Mouse (Mus musculus): Measurements from ENCODE around the gene Nav2. TPM values are rescaled to one million over a fixed set of nuclear protein-coding genes. Genes with fewer than 3 reads are reported as not detected.
A peak's percentile ranks its signal among the peaks of the same experiment; 100 is the strongest.

The Nav2 gene
- polyA plus RNA-seq, 1 experiment from 2014 or later, result 27.6 TPM

DNA sequence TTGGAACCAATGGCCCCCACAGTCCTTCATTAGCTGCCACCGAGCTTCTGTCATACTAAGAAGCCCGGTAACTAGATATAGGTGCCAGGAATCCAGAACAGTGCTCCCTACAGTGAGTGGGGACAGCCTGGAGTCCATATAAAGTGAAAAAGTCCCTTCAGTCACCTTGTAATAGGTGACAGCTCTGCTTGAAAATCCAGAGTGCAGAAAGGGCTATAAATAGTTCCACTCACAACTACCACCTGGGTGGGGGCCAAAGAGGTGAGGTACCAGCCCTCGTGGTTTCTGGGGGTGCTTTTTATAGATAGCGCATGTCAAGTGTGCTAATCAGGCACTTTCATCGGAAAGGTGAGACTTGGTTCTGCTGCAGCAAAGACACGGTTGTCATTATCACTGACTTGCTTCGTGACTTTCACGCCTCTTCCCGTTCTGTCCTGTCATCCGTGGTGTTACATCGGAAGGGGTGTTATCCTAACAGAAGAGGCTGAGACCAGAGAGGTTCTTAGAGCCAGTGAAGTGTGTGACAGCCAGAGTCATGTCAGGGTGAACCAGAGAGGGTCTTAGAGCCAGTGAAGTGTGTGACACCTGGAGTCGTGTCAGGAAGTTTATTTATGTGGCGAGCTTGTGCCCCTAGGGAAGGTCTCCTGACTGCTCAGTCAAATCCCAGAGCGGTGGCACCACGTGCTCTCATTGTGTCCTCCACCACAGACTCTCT, 179.8 kb downstream of the Nav2 start:
- Histone ChIP-seq H3K36me3 (no peaks in the 10 kb centered on the region), H3K4me1 (peaks cover 70% of the 10 kb centered on the region), H3K9me3 (replicated peaks) (no peaks in the 10 kb centered on the region), H3K27ac (replicated peaks) (no peak overlapping the region), H3K27me3 (replicated peaks) (no peaks in the 10 kb centered on the region), H3K9ac (replicated peaks) (no peak overlapping the region), H3K4me3 (replicated peaks) (no peak overlapping the region), H3K4me2 (no peak overlapping the region)
- no peak for ATAC-seq (ENCODE audit: low FRiP score)
- WGBS, result 59% methylated on average over 15 of the region's 15 CpGs

DNA sequence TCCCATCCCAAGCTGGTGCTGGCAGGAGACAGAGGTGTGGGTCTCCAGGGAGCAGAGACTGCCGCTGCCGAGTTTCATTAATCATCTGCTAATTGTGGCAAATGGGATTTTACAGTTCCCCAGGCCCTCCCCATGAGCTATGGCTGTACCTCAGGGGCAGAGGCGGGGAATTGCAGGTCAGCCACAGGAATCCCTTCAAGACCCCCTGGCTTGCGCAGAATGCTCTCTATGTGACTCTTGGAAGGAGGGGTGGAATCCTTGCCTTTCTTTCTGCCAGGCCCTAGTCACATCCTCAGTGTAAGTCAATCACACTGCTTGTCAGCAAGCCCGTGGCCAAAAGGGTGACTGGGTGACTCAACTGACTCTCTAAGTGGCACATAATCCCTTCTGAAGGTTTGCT, 182.9 kb downstream of the Nav2 start:
- no peaks in the 10 kb centered on the region for H3K36me3 ChIP-seq
- no peak overlapping the region for H3K9ac ChIP-seq (replicated peaks)
- no peak overlapping the region for H3K4me3 ChIP-seq (replicated peaks)
- H3K27me3 ChIP-seq (replicated peaks), result no peaks in the 10 kb centered on the region
- H3K4me2 ChIP-seq, result no peak overlapping the region
- H3K27ac ChIP-seq (replicated peaks), result no peak overlapping the region
- 30% methylated on average over 5 of the region's 5 CpGs for WGBS
- no peaks in the 10 kb centered on the region for H3K9me3 ChIP-seq (replicated peaks)
- H3K4me1 ChIP-seq, result peaks cover 40% of the 10 kb centered on the region
- no peak for ATAC-seq (ENCODE audit: low FRiP score)

GRCm38 (mm10) chr7:49091921-49092320, 183.4 kb downstream of the Nav2 start:
- no peak overlapping the region for H3K4me3 ChIP-seq (replicated peaks)
- no peak overlapping the region for H3K27ac ChIP-seq (replicated peaks)
- H3K36me3 ChIP-seq, result no peaks in the 10 kb centered on the region
- no peak overlapping the region for H3K9ac ChIP-seq (replicated peaks)
- H3K27me3 ChIP-seq (replicated peaks), result no peaks in the 10 kb centered on the region
- 64% methylated on average over 5 of the region's 5 CpGs for WGBS
- H3K9me3 ChIP-seq (replicated peaks), result no peaks in the 10 kb centered on the region
- peaks cover 34% of the 10 kb centered on the region for H3K4me1 ChIP-seq
- no peak overlapping the region for H3K4me2 ChIP-seq
- no peak for ATAC-seq (ENCODE audit: low FRiP score)

DNA sequence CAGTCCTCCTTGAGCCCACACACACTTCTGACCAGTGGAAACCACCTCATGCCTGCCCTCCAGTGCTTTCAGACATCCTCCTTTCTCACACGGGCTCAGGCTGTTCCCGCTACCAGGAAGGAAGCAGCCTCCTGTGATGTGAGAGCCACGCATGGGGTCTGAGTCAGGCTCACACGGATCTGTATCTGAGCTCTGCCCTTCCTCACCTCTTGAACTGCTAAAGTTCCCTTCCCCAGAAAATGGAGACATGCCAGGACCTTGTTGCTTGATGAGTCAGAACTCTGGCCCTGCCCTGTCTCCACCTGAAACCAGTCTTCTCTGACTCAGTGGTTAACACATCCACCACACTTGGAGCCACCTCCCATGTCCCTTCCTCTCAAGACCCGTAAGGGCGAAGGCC, 185.1 kb downstream of the Nav2 start:
- no peak overlapping the region for H3K4me3 ChIP-seq (replicated peaks)
- H3K4me2 ChIP-seq, result no peak overlapping the region
- H3K9ac ChIP-seq (replicated peaks), result no peak overlapping the region
- WGBS, result 83% methylated on average over 6 of the region's 6 CpGs
- H3K9me3 ChIP-seq (replicated peaks), result no peaks in the 10 kb centered on the region
- H3K36me3 ChIP-seq, result no peaks in the 10 kb centered on the region
- no peak for ATAC-seq (ENCODE audit: low FRiP score)
- 0 out of 2 replicates have a peak, but pooled peaks cover 2% of the 10 kb centered on the region for H3K27me3 ChIP-seq (replicated peaks)
- no peak overlapping the region for H3K27ac ChIP-seq (replicated peaks)
- H3K4me1 ChIP-seq, result peaks cover 21% of the 10 kb centered on the region

DNA sequence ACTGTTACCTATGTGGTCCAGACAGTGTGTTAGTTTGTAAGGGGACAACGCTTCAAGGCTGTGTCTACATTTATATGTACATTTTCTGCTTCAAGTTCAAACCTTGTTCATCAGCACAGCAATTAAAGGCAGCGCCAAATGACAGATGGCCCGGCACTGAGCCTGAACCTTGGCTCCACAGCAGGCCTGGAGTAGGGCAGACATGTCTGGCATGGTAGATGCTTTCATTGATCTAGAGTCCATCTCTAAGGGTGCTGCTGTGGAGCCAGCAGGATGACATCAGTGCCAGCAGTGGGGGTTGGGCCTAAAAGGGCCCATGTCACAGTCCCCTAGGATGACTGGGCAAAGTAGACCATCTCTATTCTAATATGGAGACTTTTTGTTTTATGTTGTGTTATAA, 186.0 kb downstream of the Nav2 start:
- no peak overlapping the region for H3K9ac ChIP-seq (replicated peaks)
- no peak overlapping the region for H3K27ac ChIP-seq (replicated peaks)
- 84% methylated on average over 3 of the region's 3 CpGs for WGBS
- H3K36me3 ChIP-seq, result no peaks in the 10 kb centered on the region
- H3K27me3 ChIP-seq (replicated peaks), result 0 out of 2 replicates have a peak, but pooled peaks cover 2% of the 10 kb centered on the region
- H3K9me3 ChIP-seq (replicated peaks), result no peaks in the 10 kb centered on the region
- H3K4me2 ChIP-seq, result no peak overlapping the region
- H3K4me1 ChIP-seq, result peaks cover 21% of the 10 kb centered on the region
- no peak for ATAC-seq (ENCODE audit: low FRiP score)
- no peak overlapping the region for H3K4me3 ChIP-seq (replicated peaks)

DNA sequence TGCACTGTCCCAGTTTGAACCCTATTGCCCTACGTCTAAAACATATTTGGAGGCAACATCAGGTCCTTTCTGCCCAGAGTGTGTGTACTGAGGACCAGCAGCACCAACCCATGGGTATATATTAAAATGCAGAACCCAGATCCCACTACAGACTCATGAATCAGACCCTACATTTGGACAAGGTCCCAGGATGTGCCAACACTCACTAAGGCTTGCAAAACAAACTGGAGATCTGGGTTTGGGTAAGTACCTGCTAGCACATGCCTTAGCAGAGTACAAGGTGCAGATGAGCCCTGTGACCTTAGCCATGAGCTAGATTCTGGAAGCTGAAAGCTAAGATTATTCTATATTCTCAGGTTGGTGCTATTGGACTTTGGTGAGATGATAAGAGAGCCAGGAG, 192.8 kb downstream of the Nav2 start:
- no peaks in the 10 kb centered on the region for H3K9me3 ChIP-seq (replicated peaks)
- no peaks in the 10 kb centered on the region for H3K36me3 ChIP-seq
- WGBS, result 63% methylated on average over 1 of the region's 1 CpGs
- ATAC-seq (ENCODE audit: low FRiP score), result no peak
- H3K27ac ChIP-seq (replicated peaks), result no peak overlapping the region
- H3K4me3 ChIP-seq (replicated peaks), result no peak overlapping the region
- peaks cover 19% of the 10 kb centered on the region; the same call in 1 of the 2 replicates for H3K4me1 ChIP-seq
- 0 out of 2 replicates have a peak, but pooled peaks cover 2% of the 10 kb centered on the region for H3K27me3 ChIP-seq (replicated peaks)
- H3K4me2 ChIP-seq, result no peak overlapping the region
- H3K9ac ChIP-seq (replicated peaks), result no peak overlapping the region

DNA sequence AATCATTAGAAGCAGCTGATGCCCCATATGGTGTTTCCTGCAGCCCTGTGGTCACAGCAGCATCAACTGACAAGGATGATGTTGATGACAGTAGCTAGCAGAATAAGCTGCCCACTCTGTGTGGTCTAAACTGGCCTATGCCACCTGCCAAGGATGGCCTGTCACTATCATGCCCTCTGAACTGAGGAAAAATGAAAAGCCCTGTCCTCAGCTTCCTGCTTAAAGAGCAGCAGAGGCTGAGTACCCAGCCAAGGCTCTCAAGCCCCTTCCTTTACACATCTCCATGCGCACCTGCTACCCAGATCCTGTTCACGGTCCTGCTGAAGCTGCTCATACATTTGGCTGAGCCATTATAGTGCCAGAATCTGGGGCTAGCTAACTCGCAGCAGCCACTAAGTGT, 193.7 kb downstream of the Nav2 start:
- Histone ChIP-seq H3K4me2 (no peak overlapping the region), H3K36me3 (no peaks in the 10 kb centered on the region), H3K9me3 (replicated peaks) (no peaks in the 10 kb centered on the region), H3K4me1 (peaks cover 26% of the 10 kb centered on the region; the same call in 1 of the 2 replicates), H3K4me3 (replicated peaks) (no peak overlapping the region), H3K27ac (replicated peaks) (no peak overlapping the region), H3K9ac (replicated peaks) (no peak overlapping the region), H3K27me3 (replicated peaks) (0 out of 2 replicates have a peak, but pooled peaks cover 2% of the 10 kb centered on the region)
- no peak for ATAC-seq (ENCODE audit: low FRiP score)
- WGBS, result 36% methylated on average over 3 of the region's 3 CpGs

GRCm38 (mm10) chr7:49104376-49104775, 195.9 kb downstream of the Nav2 start:
- WGBS, result 29% methylated on average over 8 of the region's 8 CpGs
- H3K9ac ChIP-seq (replicated peaks), result no peak overlapping the region
- no peaks in the 10 kb centered on the region for H3K9me3 ChIP-seq (replicated peaks)
- H3K4me1 ChIP-seq, result peaks cover 31% of the 10 kb centered on the region; the same call in 1 of the 2 replicates
- no peak overlapping the region for H3K27ac ChIP-seq (replicated peaks)
- no peak overlapping the region for H3K4me2 ChIP-seq
- no peak for ATAC-seq (ENCODE audit: low FRiP score)
- no peaks in the 10 kb centered on the region for H3K36me3 ChIP-seq
- H3K27me3 ChIP-seq (replicated peaks), result no peaks in the 10 kb centered on the region
- H3K4me3 ChIP-seq (replicated peaks), result no peak overlapping the region

GRCm38 (mm10) chr7:49104793-49105192, 196.3 kb downstream of the Nav2 start:
- Histone ChIP-seq H3K36me3 (no peaks in the 10 kb centered on the region), H3K4me1 (peaks cover 31% of the 10 kb centered on the region; the same call in 1 of the 2 replicates), H3K9ac (replicated peaks) (no peak overlapping the region), H3K4me2 (no peak overlapping the region), H3K9me3 (replicated peaks) (no peaks in the 10 kb centered on the region), H3K27me3 (replicated peaks) (no peaks in the 10 kb centered on the region), H3K27ac (replicated peaks) (no peak overlapping the region), H3K4me3 (replicated peaks) (no peak overlapping the region)
- WGBS, result 35% methylated on average over 1 of the region's 1 CpGs
- ATAC-seq (ENCODE audit: low FRiP score), result no peak

GRCm38 (mm10) chr7:49105501-49105900, 197.0 kb downstream of the Nav2 start:
- 34% methylated on average over 2 of the region's 2 CpGs for WGBS
- Histone ChIP-seq H3K4me1 (peaks cover 25% of the 10 kb centered on the region; the same call in 1 of the 2 replicates), H3K9ac (replicated peaks) (no peak overlapping the region), H3K9me3 (replicated peaks) (no peaks in the 10 kb centered on the region), H3K36me3 (no peaks in the 10 kb centered on the region), H3K27me3 (replicated peaks) (no peaks in the 10 kb centered on the region), H3K4me3 (replicated peaks) (no peak overlapping the region), H3K4me2 (no peak overlapping the region), H3K27ac (replicated peaks) (no peak overlapping the region)
- no peak for ATAC-seq (ENCODE audit: low FRiP score)

GRCm38 (mm10) chr7:49108076-49108475, 199.6 kb downstream of the Nav2 start:
- no peaks in the 10 kb centered on the region for H3K27me3 ChIP-seq (replicated peaks)
- no peak overlapping the region for H3K4me2 ChIP-seq
- H3K9me3 ChIP-seq (replicated peaks), result no peaks in the 10 kb centered on the region
- peaks cover 22% of the 10 kb centered on the region; the same call in 1 of the 2 replicates for H3K4me1 ChIP-seq
- no peak overlapping the region for H3K27ac ChIP-seq (replicated peaks)
- no peak for ATAC-seq (ENCODE audit: low FRiP score)
- WGBS, result 71% methylated on average over 5 of the region's 5 CpGs
- H3K9ac ChIP-seq (replicated peaks), result no peak overlapping the region
- no peaks in the 10 kb centered on the region for H3K36me3 ChIP-seq
- H3K4me3 ChIP-seq (replicated peaks), result no peak overlapping the region

GRCm38 (mm10) chr7:49119016-49119415, 210.5 kb downstream of the Nav2 start:
- Histone ChIP-seq H3K27ac (replicated peaks) (peak overlapping the region; percentile 82), H3K4me1 (peaks cover 30% of the 10 kb centered on the region), H3K9ac (replicated peaks) (no peak overlapping the region), H3K4me2 (no peak overlapping the region), H3K9me3 (replicated peaks) (no peaks in the 10 kb centered on the region), H3K4me3 (replicated peaks) (no peak overlapping the region), H3K36me3 (no peaks in the 10 kb centered on the region), H3K27me3 (replicated peaks) (no peaks in the 10 kb centered on the region)
- 58% methylated on average over 8 of the region's 8 CpGs for WGBS
- ATAC-seq (ENCODE audit: low FRiP score), result no peak

Data from neural tube, embryonic 15.5 days (tissue).